Mouse (Mus musculus) CD4-positive helper T cell, adult 2 months (primary cell): ENCODE results near the gene Npnt.

Experiments used
- DNase-seq: peaks from one replicate; pipeline ENCODE4 v3.0.0-alpha.2; 2012; ENCODE audit warnings: low read depth, missing footprints, low spot score

Npnt gene

GRCm38 (mm10) chr3:132949791-132950528 lies at the start of gene Npnt:
Gene Npnt (minus strand): TSS chr3:132950291.
- DNase-seq, result peak; percentile 14

- DNase-seq, result no peak
Measured at GRCm38 (mm10) chr3:132996299-132996698, 46.2 kb upstream of the Npnt start.

DNA sequence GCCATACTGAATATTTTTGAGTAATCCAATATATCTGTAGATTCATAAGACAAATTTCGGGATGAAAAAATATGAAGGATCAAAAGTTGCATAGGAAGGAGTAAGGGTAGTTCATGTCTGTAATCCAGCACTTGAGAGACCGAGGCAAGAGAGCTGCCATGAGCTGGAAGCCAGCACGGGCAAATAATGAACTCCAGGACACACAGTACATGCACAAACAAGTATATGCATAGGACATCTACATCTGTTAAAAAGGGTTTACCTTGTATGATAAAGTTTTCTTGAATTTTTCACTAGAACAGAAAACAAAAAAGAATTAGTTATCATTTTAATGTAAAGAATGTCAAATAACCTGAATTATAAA lies 45.8 kb upstream of the Npnt start:
- DNase-seq, result no peak

DNA sequence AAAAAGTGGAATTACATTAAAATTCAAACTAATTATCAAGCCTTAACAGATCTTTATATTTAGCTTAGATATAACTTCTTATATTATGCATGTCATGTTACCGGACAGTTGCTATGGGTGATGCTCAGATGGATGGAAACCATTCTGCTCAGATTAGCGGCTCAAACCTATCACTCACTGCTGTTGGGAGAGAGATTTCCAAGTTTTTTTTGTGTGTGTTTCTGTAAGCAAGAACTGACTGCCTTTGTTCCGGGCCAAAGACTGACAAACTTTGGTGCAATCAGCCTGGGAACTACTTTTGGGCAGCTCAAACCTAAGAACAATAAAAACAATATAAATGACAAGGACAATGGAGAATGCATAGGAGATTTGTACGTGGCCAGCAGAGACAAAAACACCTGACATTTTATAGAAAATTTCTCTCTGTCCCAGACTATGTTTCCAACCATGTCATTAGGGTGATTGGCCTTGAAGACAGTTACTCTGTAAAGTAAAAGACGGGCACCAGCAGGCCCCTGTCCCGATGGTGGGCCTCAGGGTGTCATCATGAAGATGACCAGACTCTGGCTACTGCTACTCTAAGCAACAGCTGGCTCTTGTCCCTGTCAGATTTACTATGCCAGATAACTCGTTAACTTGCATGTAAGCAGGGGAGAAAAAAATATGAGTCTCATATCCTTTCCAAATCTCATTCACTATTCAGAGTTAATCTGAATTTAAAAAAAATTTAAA lies 45.2 kb upstream of the Npnt start:
- DNase-seq, result no peak

GRCm38 (mm10) chr3:132986188-132986587 lies 36.1 kb upstream of the Npnt start:
- DNase-seq, result no peak

DNA sequence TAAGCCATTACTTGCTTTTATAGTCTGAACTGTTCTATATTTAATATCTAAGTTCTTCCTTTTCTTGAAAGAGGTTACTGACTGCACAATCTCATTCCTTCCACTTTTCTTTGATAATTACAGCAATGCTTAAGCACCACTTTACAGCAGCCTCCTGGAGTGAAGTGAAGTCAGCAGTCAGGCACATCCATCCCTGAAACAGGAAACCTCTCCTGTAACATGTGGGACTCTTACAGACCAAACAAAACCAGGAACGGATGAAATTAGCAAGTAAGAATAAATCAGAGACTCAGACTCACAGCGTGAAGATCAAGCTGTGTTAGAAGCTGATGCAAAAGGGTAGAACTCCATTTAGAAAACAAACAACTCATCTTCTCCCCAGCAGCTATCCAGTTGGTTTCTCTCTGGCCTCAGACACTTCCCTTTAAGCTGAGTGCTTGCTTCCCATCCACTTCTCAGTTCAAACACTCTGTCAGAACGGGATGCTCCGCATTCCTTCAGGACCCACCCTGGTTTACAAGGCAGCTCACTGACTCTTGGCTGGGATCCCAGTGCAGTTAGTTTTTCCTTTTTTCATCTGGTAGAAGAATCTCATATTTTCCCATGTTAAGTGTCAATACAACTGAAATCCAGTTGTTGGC lies 33.9 kb upstream of the Npnt start:
- no peak for DNase-seq

- no peak for DNase-seq
Measured at GRCm38 (mm10) chr3:132981968-132982367, 31.9 kb upstream of the Npnt start.

- no peak for DNase-seq
Measured at GRCm38 (mm10) chr3:132979781-132980461, 29.8 kb upstream of the Npnt start.

DNA sequence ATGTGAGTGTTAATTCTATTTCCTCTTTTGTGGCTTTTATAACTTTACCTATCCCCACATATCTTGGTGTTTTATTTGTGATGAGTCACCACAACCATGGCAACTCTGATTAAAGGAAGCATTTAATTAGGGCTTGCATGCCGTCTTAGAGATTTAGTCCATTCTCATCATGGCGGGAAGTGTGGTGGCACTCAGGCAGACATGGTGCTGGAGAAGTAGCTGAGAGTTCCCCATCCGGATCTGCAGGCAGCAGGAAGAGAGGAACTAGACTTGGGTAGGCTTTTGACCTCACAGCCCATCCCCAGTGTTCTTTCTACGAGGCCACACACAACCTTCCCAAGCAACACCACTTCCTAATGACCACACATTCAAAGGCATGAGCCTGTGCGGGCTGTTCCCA lies 16.2 kb upstream of the Npnt start:
- DNase-seq, result no peak

DNA sequence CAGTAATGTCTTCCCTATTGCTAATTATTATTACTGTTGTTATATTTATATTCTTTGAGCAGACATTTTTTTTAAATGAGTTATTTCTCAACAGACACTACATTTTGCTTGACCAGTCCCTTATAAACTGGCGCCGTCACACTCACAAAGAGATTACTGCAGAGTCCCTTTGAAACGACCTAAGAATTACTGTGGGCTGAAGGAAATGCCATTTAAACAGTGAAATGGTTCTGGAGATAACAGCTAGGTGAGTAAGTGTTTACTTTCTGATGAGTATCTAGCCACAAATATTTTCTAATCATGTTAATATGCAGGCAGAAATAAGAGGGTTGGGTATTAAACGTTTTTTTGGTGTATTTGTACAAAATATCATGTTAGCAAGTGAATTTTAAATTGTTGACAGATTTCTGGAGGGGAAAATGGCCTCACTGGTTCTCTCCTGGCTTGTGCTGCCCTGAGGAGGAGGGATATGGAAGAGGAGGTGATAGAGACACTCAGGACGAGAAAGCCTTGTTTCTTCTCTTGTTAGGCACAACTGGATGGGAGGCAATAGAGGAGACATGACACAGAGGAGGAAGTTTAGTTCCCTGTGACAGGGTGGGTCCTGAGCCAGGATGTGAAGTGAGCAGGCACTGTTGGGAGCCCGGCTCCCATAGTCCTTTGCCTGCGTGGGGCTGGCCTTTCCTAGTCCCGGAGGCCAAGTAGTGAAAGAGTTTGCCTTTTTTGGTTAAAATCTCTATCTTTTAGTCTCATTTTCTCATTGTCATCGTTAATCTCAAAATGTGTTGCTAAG lies 14.8 kb upstream of the Npnt start:
- no peak for DNase-seq

- DNase-seq, result no peak
Measured at GRCm38 (mm10) chr3:132962631-132963361, 12.7 kb upstream of the Npnt start.

DNA sequence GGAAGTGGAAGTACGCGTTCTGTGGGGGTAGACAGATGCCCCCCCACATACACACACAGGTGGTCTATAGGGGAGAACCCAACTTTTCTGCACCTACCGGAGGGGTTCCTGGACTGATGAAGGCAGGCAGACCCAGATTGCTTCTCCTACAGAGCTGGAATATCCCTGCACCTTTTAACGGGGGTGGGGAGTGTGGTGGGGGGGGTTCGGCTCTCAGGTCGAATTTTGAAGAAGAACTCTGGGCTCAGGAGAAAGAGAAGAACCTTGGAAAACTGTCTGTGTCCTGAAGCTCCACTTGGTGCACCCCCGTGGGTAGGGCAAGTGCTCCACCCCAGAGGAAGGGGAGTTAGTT lies 414 bp upstream of the Npnt start:
- no peak for DNase-seq

GRCm38 (mm10) chr3:132949380-132949790 lies 706 bp downstream of the Npnt start:
- peak; percentile 11 for DNase-seq

DNA sequence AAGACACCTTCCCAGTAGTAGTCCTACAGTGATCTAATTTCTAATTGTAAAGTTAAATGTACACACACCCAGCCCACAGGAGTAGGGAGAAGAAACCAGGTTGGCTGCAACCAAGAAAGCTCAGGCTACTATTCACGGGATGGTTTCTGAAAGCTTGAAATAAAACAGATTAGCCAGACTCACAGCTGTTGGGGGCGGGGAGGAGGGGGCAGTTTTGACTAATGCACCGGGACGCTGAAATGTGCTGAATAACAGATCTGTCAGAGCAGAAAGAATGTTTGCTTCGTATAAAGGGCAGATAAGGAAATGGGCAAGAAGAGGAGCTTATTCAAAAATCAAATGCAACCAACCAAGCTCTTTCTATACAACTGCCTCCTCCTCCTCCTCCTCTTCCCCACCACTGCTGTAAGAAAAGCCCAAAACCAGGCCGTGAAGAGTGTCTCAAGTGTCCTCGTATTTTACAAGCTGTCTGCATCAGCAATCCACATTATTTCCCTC lies 1.7 kb downstream of the Npnt start:
- DNase-seq, result no peak

DNA sequence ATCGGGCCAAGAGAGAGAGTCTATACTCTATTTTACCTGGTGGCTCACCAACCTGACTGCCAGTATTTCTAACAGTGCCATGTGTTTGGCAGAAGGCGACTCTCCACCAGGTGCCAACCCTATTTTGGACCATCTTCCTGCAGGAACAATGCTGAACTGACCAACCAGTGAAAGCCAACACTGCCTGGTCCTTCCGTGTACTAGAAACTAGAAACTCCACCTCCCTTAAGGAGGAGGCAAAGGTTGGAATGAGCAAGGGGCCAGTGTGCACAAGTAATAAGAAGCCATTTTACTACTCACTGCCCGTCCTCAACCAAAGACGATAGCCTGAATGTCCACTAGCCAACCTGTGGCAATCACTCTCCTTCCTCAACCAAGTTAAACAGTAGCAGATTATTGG lies 4.0 kb downstream of the Npnt start:
- no peak for DNase-seq

DNA sequence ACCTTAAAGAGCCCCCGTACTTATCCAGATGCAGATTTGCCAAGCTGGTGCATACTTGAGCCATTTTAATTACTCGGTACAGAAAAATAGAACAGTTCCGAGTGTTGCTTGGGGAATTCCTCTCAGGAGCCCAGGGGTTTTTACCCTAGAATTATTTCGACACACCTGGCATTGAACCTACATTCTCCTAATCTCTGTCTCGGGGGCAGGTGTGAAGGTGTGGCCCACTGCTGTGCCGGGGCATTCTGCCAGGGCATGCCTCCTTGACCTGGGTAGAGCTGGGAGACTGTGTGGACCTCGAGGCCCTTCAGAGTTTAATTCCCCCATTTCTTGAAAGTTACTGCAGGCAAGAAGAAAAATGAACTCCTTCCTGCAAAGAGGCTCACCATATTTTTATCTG lies 4.4 kb downstream of the Npnt start:
- no peak for DNase-seq

DNA sequence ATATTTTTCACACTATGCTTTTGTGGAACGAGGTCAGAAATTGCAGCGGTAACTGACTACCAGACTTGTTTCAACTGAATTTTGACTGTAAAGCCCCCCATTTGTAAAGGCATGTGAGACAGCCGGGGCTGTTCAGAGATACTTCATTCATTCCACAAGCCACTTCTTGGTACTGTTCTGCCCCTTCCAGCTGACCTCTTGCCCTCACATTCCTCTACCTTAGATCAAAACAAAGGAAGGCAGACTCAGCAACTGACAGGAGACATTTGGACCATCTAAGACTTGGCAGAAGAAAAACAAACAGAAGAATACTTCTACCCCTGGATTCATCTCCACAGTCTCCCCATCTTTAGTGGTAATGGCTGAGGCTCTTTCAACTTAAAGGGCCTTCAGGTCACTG lies 5.5 kb downstream of the Npnt start:
- no peak for DNase-seq

DNA sequence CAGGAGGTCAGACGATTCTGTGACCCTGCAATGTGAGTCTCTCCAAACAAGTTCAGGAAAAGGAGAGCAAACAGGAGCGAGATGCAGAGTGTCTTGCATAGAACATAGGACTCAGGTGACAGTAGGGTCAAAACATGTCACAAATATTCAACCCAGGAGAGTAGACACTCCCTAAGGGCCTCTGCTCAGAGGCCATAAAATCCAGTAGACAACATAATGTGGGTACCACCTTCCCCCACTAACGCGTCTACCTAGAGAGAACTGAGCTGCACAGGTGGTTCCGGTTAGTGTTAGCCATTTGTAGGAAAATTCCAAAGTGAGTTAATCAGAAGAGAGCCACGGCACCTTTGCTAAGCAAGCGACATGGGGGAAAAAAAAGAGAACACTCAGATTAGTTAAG lies 5.9 kb downstream of the Npnt start:
- DNase-seq, result no peak

GRCm38 (mm10) chr3:132942778-132943177 lies 7.3 kb downstream of the Npnt start:
- no peak for DNase-seq

GRCm38 (mm10) chr3:132940181-132940990 lies 9.7 kb downstream of the Npnt start:
- DNase-seq, result no peak
